Mouse (Mus musculus) cerebellum, adult 9-11 months (tissue): ENCODE measurements at regions not wholly inside any gene's neighbourhood (a gene's known extent, or its start where the extent isn't known, plus 50 kb on each side); places are given as distances from the start of the nearest gene placed in this dataset.

Source experiments
- DNase-seq: peaks from one replicate; pipeline ENCODE4 v3.0.0; 2022

DNA sequence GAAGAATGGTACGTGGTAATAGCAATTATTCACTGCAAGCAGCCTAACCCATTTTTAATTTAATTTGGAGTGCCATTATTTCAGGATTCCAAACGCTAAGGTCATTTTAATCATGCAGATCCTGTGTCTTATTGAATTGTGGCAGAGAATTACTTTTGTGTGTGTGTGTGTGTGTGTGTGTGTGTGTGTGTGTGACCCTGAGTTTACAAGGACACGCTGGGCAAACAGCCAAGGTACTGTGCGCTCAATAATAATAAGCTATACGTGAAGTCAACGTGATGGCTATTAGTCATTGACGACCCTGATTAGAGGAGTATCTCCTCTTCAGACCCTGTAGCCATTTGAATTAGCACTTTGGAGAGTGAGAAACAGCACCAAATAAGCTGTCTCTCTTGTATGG, 144.1 kb downstream of the Klf7 start:
- no peak for DNase-seq

DNA sequence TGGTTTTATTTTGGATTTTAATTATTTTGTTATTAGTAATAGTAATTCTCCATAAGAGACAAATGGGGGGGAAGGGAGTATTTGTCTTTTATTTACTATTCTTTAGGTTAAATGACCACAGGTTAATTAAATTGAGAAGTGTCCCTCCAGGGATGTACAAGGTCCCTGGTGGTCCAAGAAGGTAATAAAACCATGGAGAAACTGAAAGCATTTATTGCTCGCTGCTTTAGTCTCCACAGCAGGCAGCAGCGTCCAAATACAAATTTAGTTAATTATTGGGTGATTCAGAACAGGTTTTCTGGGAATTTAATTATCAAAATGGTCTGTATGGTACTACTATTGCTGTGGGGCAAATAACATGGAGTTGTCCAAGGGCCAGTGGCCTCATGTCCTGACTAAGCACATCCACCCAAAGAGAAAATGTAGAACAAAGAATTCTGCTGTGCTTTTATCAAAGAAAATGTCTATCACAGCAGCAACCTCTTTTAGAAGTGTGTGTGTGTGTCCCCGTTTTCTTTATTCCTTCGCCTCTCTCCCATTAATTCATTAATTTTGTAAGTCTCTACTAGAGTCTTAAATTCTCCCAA, 144.7 kb downstream of the Klf7 start:
- DNase-seq = no peak

DNA sequence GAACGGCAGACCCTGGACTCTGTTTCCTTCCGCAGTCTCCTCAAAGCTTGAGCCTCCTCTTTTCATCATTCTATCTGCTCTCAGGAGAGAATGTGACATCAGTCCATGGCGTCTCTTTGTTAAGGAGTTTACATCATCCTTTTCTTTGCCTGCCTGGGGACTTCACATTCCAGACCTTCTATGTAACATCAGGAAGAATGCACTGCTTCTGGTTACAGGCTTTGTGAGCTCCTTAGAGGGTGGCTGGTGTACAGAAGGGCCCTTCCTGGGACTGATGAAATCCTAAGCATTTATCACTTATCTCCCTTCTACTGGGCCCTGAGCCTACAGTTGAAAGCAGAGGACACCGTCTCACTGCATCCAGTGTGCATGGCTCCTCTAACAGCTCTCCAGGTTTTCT, 145.2 kb downstream of the Klf7 start:
- no peak for DNase-seq

DNA sequence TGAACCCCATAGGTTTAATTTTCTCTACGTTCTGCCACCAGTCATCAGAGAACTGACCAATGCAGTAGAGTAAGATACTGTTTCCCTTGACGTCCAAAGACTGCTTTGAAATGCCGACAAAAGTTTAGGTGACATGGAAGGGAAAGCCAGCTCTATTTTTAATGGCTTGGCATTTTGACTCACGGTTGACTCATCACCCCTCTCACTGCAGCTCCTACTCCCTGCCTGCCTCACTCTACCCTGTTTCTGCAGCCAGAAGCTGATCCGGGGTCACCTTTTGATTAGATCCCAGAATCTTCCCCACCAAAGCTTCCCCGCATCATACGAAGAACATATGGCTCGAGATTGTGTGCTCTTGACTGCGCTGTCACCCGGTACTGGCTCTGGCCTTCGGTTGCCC, 154.2 kb downstream of the Klf7 start:
- DNase-seq = no peak

DNA sequence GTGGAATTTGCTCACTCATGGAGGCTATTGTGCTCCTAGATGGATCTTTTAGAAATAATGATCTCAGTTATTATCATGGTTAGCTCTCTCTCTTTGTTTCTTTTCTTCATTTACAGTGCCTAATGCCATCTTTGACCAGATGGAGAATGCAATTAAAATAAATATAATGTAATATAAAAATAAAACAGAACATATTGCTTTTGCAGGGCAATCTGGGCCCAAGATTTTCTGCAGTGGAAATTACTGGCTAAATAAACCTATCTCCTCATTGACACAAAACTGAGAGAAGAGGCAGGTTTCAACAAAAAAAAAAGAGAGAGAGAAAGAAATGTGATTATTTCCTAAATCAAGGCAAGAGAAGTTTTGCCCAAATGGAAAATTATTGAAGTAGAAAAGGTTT, 156.6 kb downstream of the Klf7 start:
- DNase-seq = no peak

DNA sequence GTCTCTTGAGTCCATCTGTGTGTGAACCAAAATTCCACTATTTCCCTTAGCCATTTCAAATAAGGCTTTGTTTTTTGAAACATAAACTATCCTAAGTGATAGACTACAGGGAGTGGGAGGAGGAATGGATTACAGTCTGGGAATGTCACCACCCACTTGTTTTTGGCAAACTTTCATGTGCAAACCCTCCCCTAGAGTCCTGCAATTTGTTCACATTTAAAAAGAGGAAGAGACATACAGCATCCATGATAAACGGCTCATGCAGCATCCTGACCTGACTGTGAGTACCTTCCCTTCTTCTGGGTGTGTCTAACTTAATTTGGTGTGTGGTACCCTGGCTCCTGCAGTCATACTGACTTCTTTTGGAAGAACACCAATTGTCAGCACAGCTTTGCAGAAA, 157.6 kb downstream of the Klf7 start:
- no peak for DNase-seq

DNA sequence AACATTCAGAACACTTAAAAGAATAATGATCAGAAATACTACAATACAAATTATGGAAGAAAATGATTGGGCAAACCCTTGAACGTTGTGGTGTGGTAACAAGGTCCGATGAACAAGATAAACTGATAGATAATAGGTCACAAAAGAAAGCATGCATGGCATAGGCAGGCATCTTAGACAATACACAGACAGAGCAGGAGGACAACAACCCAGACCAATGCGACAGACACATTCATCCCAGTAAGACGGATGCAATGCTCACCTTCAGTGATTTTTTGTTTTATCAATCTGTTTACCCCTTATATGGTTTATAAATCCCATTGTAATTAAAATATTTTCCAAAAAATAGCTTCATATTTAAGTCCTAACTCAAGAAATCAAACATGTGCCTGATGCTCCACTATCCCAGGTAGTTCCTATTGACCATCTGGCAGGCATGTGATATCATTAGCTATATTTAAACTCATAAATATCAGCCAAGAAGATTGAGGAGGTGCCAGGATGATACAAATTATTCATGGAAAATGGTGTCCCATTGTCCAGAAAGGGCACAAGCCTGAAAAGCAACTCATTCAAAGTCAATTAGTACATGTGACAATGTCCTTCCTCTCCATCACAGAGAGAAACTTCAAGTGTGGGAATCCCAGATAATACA, 166.3 kb downstream of the Klf7 start:
- DNase-seq = peak; percentile 75

DNA sequence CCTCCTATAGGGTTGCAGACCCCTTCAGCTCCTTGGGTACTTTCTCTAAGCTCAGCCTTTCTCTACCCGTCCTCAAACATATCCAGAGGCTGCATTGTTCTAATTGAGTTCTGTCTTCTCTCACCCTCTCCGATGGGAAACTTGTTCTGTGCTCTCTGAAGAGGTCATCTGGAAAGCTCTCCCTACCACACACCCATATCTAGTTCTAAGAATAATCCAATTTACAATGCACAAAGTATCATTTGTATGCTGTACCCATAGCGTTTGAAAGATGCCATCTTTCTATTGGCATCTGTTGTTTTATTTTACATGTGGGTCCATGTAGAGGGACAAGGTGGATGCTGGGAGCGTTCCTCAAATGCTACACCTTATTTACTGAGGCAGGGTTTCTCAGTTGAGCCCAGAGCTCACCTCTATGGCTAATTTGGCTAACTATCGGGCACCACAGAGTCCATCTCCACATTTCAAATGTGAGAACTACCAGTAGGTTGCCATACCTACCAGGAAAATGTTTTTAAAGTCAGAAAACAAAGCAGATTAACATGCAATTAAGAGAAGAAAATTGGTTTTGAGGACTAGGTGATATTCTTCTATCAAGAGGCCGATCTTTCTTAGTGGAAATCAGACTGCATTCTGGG, 167.1 kb downstream of the Klf7 start:
- DNase-seq = no peak

DNA sequence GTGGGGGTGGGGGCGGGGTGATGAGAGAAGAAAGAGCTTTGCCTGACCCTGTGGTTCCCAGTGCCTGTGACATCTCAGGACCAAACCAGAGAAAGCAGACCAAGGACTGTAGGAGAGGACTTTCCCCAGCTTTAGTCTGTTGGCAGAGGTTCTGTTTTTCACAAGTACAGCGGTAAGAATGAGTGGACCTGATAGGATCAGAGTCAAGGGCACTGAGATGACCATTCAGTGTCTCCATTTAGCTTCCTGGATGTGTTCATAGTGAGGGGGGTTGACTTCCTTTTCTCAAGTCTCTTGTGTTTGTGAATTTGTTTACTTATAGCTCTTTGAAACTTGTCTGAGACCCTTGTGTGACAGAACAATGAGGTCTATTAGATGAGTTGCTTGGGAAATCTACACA, 167.9 kb downstream of the Klf7 start:
- no peak for DNase-seq

DNA sequence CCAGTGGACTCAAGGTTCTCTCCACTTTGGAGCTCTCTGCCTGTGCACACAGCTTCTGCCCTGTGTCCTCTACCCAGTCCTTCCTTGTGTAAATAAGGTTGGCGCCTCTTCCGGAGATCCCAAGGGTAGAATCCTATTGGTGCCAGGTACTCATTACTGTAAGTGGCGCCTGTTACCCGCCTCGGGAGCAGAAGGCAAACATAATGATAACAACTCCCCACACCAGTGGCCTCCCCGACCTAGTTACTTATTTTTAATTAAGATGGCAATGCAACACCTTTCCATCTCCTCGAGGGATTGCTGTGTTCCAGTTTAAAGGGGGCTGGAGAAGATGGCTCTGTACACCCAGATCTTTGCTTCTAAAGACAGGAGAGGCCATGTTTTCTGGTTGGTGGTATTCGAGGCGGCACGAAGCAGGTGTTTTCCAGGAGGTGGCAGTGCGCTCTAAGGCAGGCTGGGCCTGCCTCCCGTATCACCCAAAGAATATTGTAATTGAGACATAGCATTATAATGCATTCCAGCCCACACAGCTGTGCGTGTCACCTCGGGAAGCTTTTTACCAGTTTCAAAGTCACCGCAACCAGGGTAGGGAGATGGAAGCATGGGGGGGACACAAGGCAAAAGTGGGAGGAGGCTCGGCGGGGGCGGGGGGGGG, 168.7 kb downstream of the Klf7 start:
- DNase-seq = peak; percentile 60

DNA sequence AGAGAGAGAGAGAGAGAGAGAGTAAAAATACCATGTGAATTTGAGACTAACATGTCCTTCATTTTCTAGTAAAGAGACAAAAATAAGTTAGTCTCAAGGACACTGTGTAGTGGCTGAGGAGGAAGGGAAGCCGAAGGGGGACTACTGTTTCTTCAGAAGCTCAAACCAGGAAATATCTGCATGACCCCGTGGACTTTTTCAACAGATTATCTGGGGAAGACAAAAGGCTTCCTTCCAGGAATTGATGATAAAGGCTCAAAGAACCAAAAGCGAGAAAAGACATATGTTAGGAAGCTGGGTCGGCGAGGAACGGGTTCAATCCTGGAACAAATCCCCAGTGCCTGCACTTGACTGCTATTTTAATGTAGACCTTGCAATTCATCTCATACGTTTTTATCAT, 170.4 kb downstream of the Klf7 start:
- no peak for DNase-seq

DNA sequence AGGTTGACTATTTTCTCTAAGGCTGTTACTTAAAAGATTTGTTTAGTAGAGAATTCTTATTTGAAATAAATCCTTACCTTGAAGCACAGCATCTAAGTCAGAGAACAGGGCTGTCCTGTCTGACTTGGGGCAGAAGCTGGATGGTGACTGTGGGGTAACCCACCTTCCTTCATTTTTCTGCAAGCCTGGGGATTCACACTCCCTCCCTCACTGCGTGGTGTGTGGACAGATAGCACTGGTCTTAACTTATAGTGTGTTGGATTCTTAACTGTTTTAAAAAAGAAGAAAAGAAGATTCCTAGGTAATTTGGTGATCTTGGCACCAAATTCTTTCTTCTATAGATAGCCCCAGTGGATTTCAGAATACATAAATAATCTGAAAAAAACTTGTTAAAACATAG, 174.8 kb downstream of the Klf7 start:
- no peak for DNase-seq

DNA sequence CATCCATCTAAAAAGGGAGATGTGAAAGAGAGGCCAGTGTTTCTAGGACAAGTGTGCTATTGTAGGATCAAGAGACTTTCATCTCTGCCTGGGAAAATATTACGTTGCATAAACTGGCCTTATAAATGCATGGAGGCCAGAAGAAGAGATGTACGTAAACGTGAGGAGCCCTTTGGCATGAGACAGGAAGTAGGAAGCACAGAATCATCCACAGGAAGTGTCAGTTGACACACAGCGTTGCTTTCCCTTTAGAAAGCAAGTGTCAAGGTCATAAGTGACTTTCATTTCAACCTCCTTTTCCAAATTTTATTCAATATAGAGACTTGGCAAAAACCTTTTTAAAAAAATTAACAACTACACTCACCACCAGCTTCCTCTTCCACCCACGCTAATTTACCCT, 175.2 kb downstream of the Klf7 start:
- no peak for DNase-seq

DNA sequence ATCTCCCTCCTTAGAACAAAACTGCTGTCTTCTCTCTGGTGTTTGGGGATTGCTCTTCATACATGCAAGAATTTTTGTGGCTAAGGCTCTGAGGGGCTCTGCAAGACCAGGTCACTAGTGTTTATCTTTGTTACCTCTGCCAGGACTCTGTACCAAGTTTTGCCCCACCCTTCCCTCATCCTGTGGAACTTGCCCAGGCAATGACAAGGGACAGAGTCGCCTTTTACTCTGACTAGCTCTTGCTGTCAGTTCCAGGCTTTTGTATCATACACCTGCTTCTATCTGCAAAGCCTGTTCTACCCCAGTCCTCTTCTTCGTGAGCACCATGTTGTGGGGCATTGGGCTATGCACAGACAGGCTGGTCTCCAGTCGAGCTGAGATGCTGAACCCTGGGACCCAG, 175.7 kb upstream of the 4933402D24Rik start:
- no peak for DNase-seq

DNA sequence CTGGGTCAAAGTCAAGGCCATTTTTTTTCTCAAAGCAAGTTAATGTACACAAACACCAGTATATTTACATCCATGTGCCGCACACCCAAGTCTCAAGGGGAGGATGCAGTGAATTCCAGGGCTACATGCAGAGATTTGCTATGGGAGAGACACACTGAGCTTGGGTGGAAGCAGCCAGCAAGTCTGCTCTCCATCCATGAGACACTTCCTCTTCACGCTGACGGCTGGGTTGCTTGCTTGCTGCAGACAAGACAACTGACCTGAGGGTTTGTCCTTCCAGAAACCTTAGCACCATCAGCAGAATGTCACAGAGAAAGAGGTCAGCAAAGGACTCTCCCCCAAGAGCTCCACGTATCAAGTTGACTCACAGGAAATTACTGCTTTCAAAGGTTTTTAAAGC, 169.3 kb upstream of the 4933402D24Rik start:
- DNase-seq = no peak

DNA sequence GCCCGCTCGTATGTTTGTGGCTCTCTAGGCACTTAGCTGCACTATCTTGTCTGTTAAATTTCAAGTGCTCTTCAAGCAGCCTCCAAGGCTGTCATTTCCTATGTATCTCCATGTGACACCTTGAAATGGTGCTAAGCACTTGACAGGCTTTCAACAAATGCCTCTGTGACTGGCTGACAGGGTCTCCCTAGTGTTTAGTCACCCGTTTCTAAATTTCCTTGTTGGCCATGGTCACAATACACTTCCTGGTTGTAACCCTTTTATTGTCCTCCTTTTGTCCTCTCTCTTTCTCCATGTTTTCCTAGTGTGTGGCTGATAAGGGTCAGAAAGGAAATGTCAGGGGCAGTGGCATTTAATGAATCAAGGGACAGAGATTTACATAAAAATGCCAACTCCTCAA, 168.4 kb upstream of the 4933402D24Rik start:
- DNase-seq = no peak

DNA sequence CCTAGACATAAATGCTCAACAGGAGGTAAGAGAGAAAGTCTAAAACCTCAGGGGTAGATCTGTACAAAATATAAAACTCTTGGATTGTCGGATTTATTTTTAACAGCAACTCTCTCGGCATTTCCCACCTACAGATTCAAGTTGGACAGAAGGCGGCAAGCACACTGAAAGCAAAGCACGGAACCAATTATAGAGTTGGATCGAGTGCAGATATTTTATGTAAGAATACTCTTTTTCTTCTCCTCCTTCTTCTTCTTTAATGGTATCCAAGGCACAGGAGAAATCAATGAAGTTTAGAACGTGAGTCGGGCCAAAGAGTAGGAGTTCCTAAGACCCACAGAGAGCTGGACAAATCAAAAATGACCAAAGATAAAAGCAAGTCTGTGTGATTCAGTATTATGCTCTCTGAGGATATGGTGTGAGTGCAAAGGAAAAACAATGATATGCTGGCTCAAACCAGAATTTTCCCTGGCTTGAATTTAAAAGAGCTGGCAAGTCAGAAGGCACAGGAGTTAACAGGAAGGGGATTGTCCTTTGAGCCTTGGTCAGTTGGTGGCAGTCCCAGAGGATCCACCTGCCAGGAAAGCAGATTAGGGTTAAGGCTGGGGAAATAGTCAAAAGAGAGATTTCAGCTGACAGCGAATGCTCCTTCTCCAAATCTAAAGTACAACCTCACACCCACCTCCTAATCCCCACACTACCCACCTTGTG, 165.7 kb upstream of the 4933402D24Rik start:
- no peak for DNase-seq

DNA sequence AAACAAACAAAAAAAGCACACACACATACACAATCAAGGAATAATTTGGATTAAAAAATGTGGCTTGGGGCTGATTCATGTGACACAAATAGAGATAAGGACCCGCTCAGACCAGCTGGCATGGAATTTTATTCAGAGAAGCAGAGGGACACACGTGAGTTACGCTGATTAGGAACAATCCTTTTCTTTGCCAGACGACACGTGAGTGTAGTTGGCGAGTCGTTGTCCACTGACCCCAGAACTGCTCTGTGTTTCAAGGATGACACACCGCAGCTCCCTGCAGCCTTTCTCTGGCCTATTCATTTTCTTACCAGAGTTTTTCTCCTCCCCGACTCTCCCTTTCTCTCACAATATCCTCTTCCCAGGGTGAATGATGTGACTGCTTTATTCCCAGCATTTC, 163.4 kb upstream of the 4933402D24Rik start:
- no peak for DNase-seq

DNA sequence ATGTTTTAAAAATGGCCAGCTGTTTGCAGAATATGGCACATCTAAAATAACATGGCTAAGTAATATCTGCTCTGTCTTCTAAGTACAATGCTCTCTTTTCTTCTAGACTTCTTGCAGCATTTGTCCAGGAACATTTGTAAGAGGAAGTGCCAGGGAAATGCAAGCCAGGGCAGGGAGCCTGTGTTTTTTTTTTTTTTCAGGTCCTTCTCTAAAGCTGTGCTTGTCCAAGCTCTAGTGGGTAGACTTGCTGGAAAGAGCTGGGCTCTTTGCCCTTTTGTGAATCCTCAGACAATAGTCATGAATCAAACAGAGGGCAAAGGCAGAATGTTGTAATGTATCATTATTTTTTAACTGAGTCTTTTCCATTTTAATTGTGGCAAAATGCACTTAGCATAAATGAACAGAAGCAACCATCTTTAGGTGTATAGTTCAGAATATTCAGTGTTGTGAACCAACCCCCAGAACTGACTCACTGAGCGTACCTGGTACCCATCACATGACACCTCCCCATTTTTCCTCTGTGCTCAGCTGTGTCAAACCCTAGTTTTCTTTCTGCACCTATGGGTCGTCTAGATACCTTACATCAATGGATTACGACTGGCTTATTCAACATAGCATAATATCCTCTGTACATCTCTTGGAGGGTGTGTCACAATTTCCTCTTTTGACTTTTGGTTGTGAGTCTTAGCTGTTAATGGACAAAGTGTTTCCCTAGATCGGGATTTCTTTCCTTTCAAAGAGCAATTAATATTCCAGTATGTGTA, 160.5 kb upstream of the 4933402D24Rik start:
- peak; percentile 58 for DNase-seq

DNA sequence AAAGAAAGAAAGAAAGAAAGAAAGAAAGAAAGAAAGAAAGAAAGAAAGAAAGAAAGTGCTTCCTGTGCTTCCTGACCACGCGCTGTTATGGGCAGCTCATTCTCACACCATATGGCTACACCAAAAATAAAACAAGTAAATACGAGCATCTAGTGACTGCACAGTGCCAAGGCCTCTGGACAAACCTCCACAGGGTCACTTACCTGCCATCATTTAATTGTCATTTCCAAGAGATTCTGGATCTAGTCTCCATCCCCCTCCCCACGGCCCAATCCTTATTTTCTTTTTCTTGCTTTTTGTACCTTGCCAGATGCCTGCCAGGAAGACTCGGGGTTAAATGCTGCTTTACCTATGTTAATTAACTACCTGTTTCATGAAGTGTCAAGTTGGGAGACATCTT, 159.8 kb upstream of the 4933402D24Rik start:
- DNase-seq = peak; percentile 73

DNA sequence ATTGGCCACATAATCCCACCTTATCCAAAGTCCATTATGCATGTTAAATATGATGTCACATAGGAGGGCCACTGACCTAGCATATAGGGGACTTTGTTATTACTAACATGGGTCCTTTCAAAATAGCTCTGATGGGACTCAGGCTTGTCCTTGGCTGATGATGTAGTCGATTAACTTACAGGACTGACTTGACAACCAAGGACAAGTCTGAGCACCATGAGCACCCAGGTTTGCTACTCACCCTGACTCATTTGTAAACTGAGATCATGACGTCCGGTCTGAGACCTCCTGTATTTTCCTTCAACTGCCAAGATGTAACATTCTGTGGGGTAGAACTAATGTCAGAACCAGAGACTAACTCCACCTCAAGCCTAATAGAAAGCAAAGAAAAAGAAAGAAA, 159.3 kb upstream of the 4933402D24Rik start:
- no peak for DNase-seq

DNA sequence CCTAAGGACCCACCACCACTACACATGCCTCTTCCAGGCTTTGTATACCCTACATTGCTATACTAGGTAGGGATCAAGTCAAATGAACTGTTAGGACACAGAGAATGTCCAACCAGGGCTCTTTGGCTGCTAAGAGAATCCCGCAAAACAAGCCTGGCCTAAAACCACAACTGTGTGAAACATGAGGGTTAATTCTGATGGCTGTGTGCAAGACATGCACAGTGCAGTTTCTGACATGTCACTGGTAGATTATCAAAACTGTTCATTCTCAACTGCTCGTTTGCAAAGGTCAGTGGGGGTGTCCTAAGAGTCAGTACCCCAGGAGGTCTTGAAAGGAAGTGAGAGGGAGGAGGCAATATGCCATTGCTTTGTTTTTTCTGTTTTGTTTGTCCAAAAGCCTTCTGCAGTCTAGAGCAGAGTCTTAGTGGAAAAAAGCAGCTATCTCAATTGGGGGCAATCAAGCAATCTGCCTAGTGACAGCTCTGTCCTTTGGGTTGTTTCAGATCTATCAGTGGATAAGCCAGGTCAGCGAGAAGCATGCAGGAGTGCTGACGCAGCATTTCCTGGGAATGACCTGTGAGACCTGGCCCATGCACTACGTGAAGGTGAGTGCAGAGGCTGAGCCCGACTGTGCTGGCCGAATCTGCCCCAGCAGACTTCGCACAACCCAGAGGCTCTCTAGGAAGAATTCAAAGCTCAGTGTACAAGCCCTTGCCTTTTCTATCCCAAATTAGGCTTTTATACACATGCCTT, 151.3 kb upstream of the 4933402D24Rik start:
- no peak for DNase-seq
